Mouse (Mus musculus) neural tube, embryonic 14.5 days (tissue): Measurements from ENCODE around the gene Hist1h2ap. TPM values are rescaled to one million over a fixed set of nuclear protein-coding genes. Genes with fewer than 3 reads are reported as not detected.
"Not testable (repeated sequence)": the region's sequence is repeated elsewhere in the genome, so short reads cannot be mapped to it uniquely, and the experiment has no call there.

Source experiments
- ATAC-seq: fragments of 200-750 bp; cut with Nextera tagmentation; 2 replicates; pipeline ENCODE4 v1.8.0; 2017; ENCODE audit warnings: low read depth, mild to moderate bottlenecking, moderate TSS enrichment, moderate library complexity
- H3K27ac ChIP-seq: fragments of 300-500 bp; sonication (generic); 2 replicates; pipeline ENCODE4 v1.5.1; 2014; ENCODE audit warnings: low read depth, mild to moderate bottlenecking, control low read depth, low read length, moderate library complexity, mixed read lengths
- H3K27me3 ChIP-seq: fragments of 300-500 bp; sonication (generic); 2 replicates; pipeline ENCODE4 v1.6.1; 2014; ENCODE audit warnings: low read length; ENCODE audit not compliant: control insufficient read depth, insufficient read depth
- H3K36me3 ChIP-seq: fragments of 300-500 bp; sonication (generic); 2 replicates; pipeline ENCODE4 v1.6.1; 2014; ENCODE audit warnings: low read length, mixed read lengths; ENCODE audit not compliant: control insufficient read depth, insufficient read depth
- H3K4me1 ChIP-seq: fragments of 300-500 bp; sonication (generic); 2 replicates; pipeline ENCODE4 v1.6.1; 2014; ENCODE audit warnings: low read length; ENCODE audit not compliant: control insufficient read depth, insufficient read depth
- H3K4me2 ChIP-seq: fragments of 300-500 bp; sonication (generic); 2 replicates; pipeline ENCODE4 v1.6.1; 2014; ENCODE audit warnings: mild to moderate bottlenecking, low read depth, low read length, control low read depth
- H3K4me3 ChIP-seq: fragments of 300-500 bp; sonication (generic); 2 replicates; pipeline ENCODE4 v1.5.1; 2014; ENCODE audit warnings: low read depth, low read length, control low read depth, mixed read lengths
- H3K9ac ChIP-seq: fragments of 300-500 bp; sonication (generic); replicated peaks from 2 replicates; pipeline ENCODE4 v1.6.1; 2014; ENCODE audit warnings: low read depth, mild to moderate bottlenecking, control low read depth, low read length, mixed read lengths
- H3K9me3 ChIP-seq: fragments of 300-500 bp; sonication (generic); 2 replicates; pipeline ENCODE4 v1.6.1; 2016; ENCODE audit warnings: low read length; ENCODE audit not compliant: control insufficient read depth
- WGBS: fragments of 180-500 bp; shearing (Covaris S2); extraction: QIAGEN DNeasy Blood & Tissue Kit; methylation state at CpG from one replicate; pipeline ENCODE4 v1.1.7; 2014; 5-methylcytosine and 5-hydroxymethylcytosine counted together
- polyA plus RNA-seq: library from polyadenylated mRNA; unstranded; fragments of >200 nt; fragmentation: Nextera tagmentation; extraction: Ambion mirVana; gene quantifications from 2 replicates; pipeline ENCODE4 v1.2.1, GENCODE M21; 2014

Hist1h2ap gene
- polyA plus RNA-seq: 268 and 373 TPM in 2 replicates

GRCm38 (mm10) chr13:21833461-21833860 is at the start of gene Hist1h2ap, which contains the start of gene Hist1h2br:
Gene Hist1h2ap, minus strand, starts transcription at chr13:21833507.
Gene Hist1h2br, plus strand, starts transcription at chr13:21833743.
- H3K4me1 ChIP-seq, H3K27ac ChIP-seq, H3K4me3 ChIP-seq, H3K9ac ChIP-seq, H3K36me3 ChIP-seq, H3K27me3 ChIP-seq, H3K4me2 ChIP-seq, H3K9me3 ChIP-seq: not testable (repeated sequence)
- ATAC-seq: peak; percentile 97
- WGBS: no CpG with 5 or more reads among the region's 24 CpGs

- Histone ChIP-seq H3K4me3 (peak overlapping the region; percentile 19; the same call in 1 of the 2 replicates), H3K27me3 (no peaks in the 10 kb centered on the region), H3K4me2 (peak overlapping the region; percentile 33), H3K27ac (no peak overlapping the region), H3K9me3 (no peaks in the 10 kb centered on the region), H3K4me1 (no peaks in the 10 kb centered on the region), H3K9ac (no peak overlapping the region), H3K36me3 (no peaks in the 10 kb centered on the region)
- WGBS: 1% methylated on average over 13 of the region's 13 CpGs
- peak; percentile 69 for ATAC-seq
Measured at GRCm38 (mm10) chr13:21882760-21883405, 49.6 kb upstream of the Hist1h2ap start.

- Histone ChIP-seq H3K9ac (no peak overlapping the region), H3K27me3 (no peaks in the 10 kb centered on the region), H3K27ac (no peak overlapping the region), H3K36me3 (no peaks in the 10 kb centered on the region), H3K4me2 (peak overlapping the region; percentile 33; the same call in 1 of the 2 replicates), H3K4me1 (no peaks in the 10 kb centered on the region), H3K4me3 (peak overlapping the region; percentile 19), H3K9me3 (no peaks in the 10 kb centered on the region)
- WGBS: 1% methylated on average over 27 of the region's 27 CpGs
- ATAC-seq: no peak
Measured at GRCm38 (mm10) chr13:21881878-21882669, 48.8 kb upstream of the Hist1h2ap start.

GRCm38 (mm10) chr13:21880735-21881134 is 47.4 kb upstream of the Hist1h2ap start:
- 84% methylated on average over 6 of the region's 6 CpGs for WGBS
- H3K9me3 ChIP-seq: no peaks in the 10 kb centered on the region
- H3K4me3 ChIP-seq: no peak overlapping the region
- no peaks in the 10 kb centered on the region for H3K36me3 ChIP-seq
- H3K4me2 ChIP-seq: no peak overlapping the region
- ATAC-seq: no peak
- no peak overlapping the region for H3K9ac ChIP-seq
- no peaks in the 10 kb centered on the region for H3K4me1 ChIP-seq
- H3K27ac ChIP-seq: no peak overlapping the region
- H3K27me3 ChIP-seq: no peaks in the 10 kb centered on the region

GRCm38 (mm10) chr13:21865503-21865902 is 32.2 kb upstream of the Hist1h2ap start:
- WGBS: 78% methylated on average over 3 of the region's 3 CpGs
- H3K36me3 ChIP-seq, ATAC-seq, H3K9ac ChIP-seq, H3K27ac ChIP-seq, H3K4me3 ChIP-seq, H3K4me2 ChIP-seq, H3K4me1 ChIP-seq, H3K27me3 ChIP-seq, H3K9me3 ChIP-seq: not testable (repeated sequence)

GRCm38 (mm10) chr13:21861608-21862007 is 28.3 kb upstream of the Hist1h2ap start:
- Histone ChIP-seq H3K4me3 (no peak overlapping the region), H3K9me3 (no peaks in the 10 kb centered on the region), H3K27me3 (no peaks in the 10 kb centered on the region), H3K36me3 (no peaks in the 10 kb centered on the region), H3K4me2 (no peak overlapping the region), H3K27ac (no peak overlapping the region), H3K4me1 (no peaks in the 10 kb centered on the region), H3K9ac (no peak overlapping the region)
- WGBS: 12% methylated on average over 5 of the region's 5 CpGs
- ATAC-seq: no peak

- Histone ChIP-seq H3K27me3 (no peaks in the 10 kb centered on the region), H3K4me1 (no peaks in the 10 kb centered on the region), H3K4me2 (peak overlapping the region; percentile 44), H3K36me3 (no peaks in the 10 kb centered on the region), H3K9me3 (no peaks in the 10 kb centered on the region), H3K27ac (no peak overlapping the region), H3K4me3 (peak overlapping the region; percentile 36), H3K9ac (peak overlapping the region; percentile 44)
- 2% methylated on average over 15 of the region's 15 CpGs for WGBS
- peak; percentile 66 for ATAC-seq
Measured at GRCm38 (mm10) chr13:21855698-21856162, 22.4 kb upstream of the Hist1h2ap start.

GRCm38 (mm10) chr13:21855146-21855545 is 21.8 kb upstream of the Hist1h2ap start:
- no peaks in the 10 kb centered on the region for H3K9me3 ChIP-seq
- H3K27ac ChIP-seq: no peak overlapping the region
- peak overlapping the region; percentile 44 for H3K4me2 ChIP-seq
- H3K36me3 ChIP-seq: no peaks in the 10 kb centered on the region
- WGBS: 2% methylated on average over 11 of the region's 11 CpGs
- no peaks in the 10 kb centered on the region for H3K27me3 ChIP-seq
- no peaks in the 10 kb centered on the region for H3K4me1 ChIP-seq
- ATAC-seq: peak; percentile 78
- no peak overlapping the region; the same call in 1 of the 2 replicates for H3K4me3 ChIP-seq
- no peak overlapping the region for H3K9ac ChIP-seq
